Mouse (Mus musculus) CD8-positive naive resting alpha-beta T cell, adult 2 months (primary cell): ENCODE measurements around the gene Fmnl2.

Experiments
- DNase-seq, 2 experiments: peaks; one replicate each; pipeline ENCODE4 v3.0.0; 2022; ENCODE audit warnings: low read depth in 2 of 2, low spot score in 2 of 2

The Fmnl2 gene

GRCm38 (mm10) chr2:52857611-52858528 is at the start of gene Fmnl2:
Gene Fmnl2 (plus strand): TSS chr2:52857860.
- no peak for DNase-seq

DNA sequence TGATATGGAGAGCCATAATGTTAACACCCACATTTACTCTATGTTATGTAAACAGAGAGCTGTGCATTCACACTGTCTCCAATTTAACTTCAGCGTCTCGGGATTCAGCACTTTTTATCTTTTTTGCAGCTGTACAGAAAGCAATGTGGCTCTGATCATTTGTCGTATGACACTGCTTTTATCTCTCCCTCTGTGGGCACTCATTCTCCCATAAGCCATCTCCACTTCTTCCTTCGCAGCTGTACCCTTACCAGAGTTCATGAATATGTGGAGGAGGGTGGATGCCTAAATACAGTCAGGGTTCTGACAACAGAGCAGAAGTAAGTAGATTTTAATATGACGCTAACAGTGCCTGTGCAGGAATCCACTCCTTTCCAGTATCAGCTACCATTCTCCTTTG is 47.7 kb upstream of the Fmnl2 start:
- DNase-seq = no peak

DNA sequence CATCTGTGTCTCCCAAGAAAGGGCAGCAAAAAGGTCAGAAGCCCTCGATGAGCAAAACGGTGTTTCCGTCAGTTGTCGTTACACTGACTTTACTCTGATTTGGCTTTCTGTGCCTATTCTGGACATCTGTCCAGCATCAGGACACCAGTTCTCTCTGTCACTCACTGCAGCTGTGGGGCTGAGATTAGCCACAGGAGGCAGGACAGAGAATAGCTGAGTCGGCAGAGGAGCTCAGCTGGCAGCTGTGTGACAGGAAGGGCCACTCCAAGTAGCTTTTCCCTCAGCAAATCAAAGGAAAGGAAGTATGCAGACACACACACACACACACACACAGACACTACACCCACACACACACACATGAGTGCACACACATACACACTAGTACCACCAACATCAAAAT is 46.0 kb upstream of the Fmnl2 start:
- no peak for DNase-seq

DNA sequence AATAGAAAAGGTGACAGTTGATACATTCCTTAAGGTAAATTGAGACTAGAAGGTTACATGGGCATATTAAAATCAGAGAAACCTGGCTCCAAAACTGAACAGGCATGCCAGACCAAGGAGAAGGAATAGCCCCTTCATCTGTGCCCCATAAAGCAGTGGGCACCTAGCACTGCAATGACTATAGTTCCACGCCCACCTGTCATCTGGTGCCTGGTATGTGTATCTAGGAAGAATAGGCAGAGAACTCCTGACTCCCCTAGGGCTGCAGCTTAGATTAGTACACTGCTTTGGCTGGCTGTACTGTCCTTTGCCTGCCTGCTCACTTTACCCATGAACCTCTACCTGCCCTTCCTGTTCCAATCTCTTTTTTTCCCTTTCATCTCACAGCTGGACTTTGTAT is 40.3 kb upstream of the Fmnl2 start:
- no peak for DNase-seq

DNA sequence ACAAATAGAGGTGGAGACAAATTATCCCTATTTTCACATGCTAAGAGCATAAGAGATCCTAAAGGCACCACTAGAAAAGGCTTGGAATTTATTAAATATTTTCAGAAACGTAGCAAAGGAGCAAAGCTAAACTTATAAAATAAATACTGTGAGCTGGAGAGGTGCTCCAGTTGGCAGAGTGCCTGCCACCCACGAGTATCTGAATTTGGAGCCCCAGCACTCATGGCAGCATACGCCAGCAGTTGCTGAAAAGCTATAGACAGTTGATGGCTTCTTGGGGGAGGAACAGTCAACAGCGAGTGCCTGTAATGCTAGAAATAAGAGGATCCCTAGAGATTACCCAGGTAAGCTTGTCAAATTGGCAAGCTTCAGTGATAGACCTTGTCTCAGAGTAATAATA is 38.7 kb upstream of the Fmnl2 start:
- DNase-seq = no peak

GRCm38 (mm10) chr2:52822214-52822613 is 35.4 kb upstream of the Fmnl2 start:
- no peak for DNase-seq

DNA sequence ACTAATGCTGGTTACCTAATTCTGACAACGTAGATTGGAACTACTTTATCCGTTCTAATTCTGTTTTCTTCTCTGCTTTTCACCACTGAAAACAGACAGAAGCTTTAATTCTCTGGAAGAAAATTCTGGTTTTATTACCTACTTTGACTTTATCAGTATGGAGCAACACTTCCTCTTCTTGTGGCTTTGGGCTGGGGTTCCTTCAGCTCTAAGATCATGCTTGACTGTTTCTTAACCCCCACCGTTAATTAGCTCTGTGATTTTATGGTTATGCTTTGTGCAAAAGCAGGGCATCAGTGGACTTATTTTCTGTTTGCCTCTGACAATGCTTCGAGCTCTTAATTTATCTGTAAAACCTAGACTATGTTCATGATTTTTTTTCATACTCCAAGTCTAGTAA is 29.6 kb upstream of the Fmnl2 start:
- DNase-seq = no peak

DNA sequence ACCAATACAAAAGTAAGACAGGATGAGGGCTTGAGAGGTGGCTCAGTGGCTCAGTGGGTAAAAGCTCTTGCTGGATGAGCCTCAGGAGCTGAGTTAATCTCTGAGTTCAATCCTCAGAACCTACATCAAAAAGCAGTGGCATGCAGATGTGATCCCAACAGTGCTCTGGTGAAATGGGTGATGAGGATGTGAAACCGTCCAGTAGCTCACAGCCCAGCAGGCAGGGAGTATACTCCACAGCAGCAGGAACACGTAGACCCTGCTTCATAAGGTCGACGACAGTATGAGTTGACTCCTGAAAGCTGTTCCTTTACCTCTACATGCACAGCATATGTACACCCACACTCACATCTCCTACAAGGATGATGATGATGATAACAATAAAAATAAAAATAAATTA is 27.1 kb upstream of the Fmnl2 start:
- DNase-seq = no peak

GRCm38 (mm10) chr2:52831585-52831984 is 26.1 kb upstream of the Fmnl2 start:
- DNase-seq = no peak

DNA sequence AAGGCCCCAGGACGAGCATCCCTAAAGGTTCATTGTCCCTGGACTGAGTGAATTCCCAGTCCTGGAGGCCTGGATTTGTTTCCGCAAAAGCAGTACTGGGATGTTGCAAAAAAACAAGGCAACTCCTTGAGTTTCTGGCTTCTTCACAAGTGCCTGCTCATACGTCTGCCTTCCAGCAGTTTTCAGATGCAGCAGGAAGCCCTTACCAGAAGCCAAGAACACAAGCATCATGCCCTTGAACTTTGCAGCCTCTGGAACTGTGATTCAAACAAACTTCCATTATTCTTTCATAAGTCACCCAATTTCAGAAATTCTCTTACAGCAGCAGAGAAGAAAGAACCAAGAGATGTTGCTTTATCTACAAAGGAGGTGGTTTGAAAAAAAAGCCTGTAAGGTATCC is 21.9 kb upstream of the Fmnl2 start:
- DNase-seq = no peak

DNA sequence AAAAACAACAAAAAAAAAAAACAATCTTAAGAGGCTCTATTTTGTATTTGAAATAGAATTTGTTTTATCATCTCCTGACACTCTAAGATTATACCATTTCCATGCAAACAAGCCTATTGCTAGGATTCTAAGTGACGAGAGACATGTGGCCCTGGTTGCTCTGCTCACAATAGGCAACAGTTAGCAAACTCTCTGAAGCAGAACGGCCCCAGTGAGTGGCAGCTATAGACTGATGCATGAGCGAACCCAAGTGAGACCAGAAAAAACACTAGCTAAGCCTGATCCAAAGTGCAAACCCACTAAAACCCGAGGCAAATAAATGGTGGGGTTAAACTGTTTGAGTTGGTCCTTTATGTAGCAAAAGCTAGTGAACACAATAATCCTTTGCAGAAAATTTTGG is 18.6 kb upstream of the Fmnl2 start:
- no peak for DNase-seq

- no peak for DNase-seq
Measured at GRCm38 (mm10) chr2:52839868-52840267, 17.8 kb upstream of the Fmnl2 start.

GRCm38 (mm10) chr2:52843861-52844260 is 13.8 kb upstream of the Fmnl2 start:
- no peak for DNase-seq

DNA sequence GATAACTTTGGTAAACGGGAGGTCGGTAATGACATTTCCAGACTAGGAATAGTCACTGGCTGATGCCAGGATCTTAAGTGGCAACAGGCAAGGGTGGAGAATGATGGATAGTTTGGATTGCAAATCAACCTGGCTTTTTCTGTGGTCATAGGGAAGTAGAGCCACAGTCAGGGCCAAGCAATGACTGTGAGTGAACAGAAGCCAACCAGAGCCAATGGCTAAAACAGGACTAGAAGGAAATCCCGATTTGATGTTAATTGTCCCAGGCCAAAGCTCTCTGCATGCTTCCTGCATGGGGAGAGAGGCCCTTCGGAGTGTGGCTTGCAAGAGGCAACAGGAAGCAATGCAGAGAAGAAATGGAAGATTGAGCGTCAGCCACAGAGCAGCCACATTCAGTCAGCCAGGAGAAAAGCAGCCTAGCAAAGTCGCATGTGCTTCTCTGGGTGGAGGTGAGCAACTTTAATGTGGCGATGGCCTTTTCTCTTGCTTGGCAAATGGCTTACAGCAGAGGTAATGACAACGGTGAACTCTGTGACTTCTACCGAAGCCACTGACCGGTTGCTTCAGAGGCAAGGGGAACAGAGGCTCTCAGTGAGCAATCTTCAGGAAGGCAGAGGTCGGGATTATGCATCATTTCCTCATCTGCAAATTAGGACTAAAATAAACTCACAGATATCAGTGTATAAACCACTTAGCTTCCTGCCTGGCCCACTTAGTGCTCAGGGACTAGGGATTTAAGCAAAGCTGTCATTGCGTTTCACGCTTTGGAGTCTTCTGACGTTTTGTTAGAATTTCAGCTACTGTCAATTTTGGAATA is 12.5 kb upstream of the Fmnl2 start:
- no peak for DNase-seq

DNA sequence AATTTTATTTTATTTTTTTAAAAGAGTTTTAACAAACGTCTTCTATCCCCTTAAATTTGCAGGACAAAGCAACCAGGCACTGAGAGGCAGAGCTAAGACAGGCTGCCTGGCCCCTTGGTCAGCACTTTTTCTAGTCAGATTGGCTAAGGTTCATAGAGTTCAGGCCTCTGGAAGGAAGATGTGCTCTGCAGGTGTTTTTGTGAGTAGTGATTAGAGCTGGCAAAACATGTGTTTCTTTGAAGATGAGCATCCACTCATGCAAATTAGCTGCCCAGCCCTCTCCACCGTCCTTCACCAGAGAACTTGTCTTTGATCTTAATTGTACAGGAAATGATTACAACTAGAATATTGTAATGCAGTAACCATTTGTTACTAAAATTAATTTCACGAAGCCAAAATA is 11.2 kb upstream of the Fmnl2 start:
- DNase-seq = no peak

DNA sequence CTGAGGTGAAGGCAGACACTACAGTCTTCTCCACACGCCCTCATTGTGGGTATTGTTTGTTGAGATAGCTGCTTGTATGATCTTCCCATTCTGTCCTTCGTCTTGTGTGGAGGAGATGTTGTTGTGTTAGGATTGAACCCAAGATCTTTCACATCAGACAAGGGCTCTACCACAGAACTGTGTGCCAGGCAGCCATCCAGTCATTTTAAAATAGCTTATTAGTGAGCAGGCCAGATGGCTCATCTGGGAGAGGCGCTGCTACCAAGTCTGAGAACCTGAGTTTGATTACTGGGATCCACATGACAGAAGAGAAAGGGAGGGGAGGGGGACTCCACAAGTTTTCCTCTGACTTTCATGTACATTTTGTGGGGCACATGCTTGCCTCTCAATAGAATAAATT is 8.6 kb upstream of the Fmnl2 start:
- no peak for DNase-seq

DNA sequence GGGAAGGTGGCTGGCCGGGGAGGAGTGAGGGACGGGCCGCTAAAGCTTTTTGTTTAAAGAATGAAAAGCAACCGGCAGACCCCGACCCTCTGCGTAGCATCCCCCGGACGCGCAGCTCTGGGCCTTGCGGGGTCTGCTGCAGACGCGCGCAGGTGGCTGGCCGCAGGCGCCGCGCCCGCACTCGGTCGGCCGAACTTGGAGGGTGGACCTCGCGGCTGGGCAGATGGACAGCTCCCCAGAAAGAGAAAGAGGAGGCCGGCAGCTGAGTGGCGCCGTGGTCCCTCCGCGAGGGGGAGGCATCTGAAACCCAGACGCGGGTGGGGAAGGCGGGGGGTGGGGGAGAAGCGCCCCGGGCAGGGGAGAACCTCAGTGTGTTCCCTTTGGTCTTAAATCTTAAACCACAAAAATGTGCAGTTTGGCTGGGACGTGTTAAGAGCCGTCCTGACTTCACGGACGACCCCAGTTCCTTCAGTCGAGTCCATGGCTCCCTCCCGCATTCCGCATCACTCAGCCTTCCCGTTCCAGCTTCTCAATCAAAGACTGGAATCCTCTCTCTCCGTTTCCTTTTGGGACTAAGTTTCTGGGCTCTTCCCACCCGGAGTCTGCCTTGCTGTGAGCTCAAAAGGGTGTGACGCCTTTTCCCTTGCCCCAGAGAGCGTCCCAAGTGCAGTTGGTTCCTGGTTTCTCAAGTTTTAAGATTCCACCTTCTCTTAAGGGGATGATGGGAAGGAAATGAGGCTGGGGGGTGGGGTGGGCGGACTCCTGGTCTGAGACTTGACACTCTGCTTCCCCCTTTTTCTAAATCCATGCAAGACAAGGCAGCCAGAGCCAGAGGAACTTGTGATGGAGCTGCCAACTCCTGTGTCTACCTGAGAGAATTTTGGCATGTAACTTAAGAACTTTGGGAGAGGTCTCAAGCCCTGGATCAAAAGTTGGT is 1.1 kb downstream of the Fmnl2 start:
- DNase-seq = no peak

DNA sequence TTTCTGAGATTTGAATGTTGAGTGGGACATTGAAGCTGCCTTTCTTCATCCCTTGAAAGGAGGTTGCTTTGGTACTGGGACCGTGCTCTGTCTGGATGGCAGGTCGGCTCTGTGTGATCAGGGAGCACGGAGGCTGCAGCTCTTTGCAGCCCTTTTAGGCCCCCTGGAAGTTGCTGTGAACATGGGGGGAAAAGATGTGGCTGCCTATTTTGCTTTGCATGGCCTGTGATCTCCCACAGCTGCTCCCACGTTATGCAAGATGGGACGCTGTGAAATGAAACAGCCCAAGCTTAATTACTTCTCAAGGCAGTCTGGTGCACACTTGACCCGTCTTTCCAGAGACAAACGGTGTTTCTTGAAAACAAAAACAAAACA is 1.8 kb downstream of the Fmnl2 start:
- DNase-seq = no peak

GRCm38 (mm10) chr2:52860111-52860775 is 2.6 kb downstream of the Fmnl2 start:
- no peak for DNase-seq

- no peak for DNase-seq
Measured at GRCm38 (mm10) chr2:52862046-52862759, 4.5 kb downstream of the Fmnl2 start.
